Mouse (Mus musculus) ES-Bruce4 (cell line): ENCODE data around the gene 1700001L19Rik. TPM values are rescaled to one million over a fixed set of nuclear protein-coding genes. Genes with fewer than 3 reads are reported as not detected.

ENCODE experiments used
- H3K27ac ChIP-seq: 2 replicates; pipeline ENCODE4 v1.5.1; 2012; ENCODE audit warnings: low read length, inconsistent platforms; ENCODE audit not compliant: insufficient read depth
- H3K27me3 ChIP-seq: 2 replicates; pipeline ENCODE4 v1.6.1; 2012; ENCODE audit warnings: mild to moderate bottlenecking, low read length, inconsistent platforms; ENCODE audit not compliant: control insufficient read depth, poor library complexity, insufficient read depth, severe bottlenecking
- H3K36me3 ChIP-seq: 2 replicates; pipeline ENCODE4 v1.6.1; 2012; ENCODE audit warnings: inconsistent platforms, mild to moderate bottlenecking, low read length, moderate library complexity; ENCODE audit not compliant: control insufficient read depth, poor library complexity, insufficient read depth, severe bottlenecking
- H3K4me1 ChIP-seq: one replicate; pipeline ENCODE4 v1.8.1; 2011; ENCODE audit warnings: low read length; ENCODE audit not compliant: control insufficient read depth, insufficient read depth
- H3K4me3 ChIP-seq: 2 replicates; pipeline ENCODE4 v1.5.1; 2011; ENCODE audit warnings: low read depth, mild to moderate bottlenecking, low read length
- H3K9ac ChIP-seq: 2 replicates; pipeline ENCODE4 v1.6.1; 2012; ENCODE audit warnings: low read depth, mild to moderate bottlenecking, inconsistent platforms; ENCODE audit not compliant: poor library complexity, severe bottlenecking
- H3K9me3 ChIP-seq: replicated peaks from 2 replicates; pipeline ENCODE4 v1.6.1; 2012; ENCODE audit warnings: mild to moderate bottlenecking, low read length, inconsistent platforms; ENCODE audit not compliant: control insufficient read depth, poor library complexity, insufficient read depth, severe bottlenecking
- CTCF ChIP-seq: IDR thresholded peaks from one replicate; pipeline ENCODE4 v1.8.1; 2011; ENCODE audit warnings: low read depth, low read length
- EP300 ChIP-seq: IDR thresholded peaks from 2 replicates; pipeline ENCODE4 v1.6.1; 2011; ENCODE audit warnings: low read depth, low read length; ENCODE audit not compliant: insufficient read depth
- POLR2A ChIP-seq: IDR thresholded peaks from one replicate; pipeline ENCODE4 v1.8.1; 2011; ENCODE audit warnings: low read length; ENCODE audit not compliant: insufficient read depth
- polyA plus RNA-seq: library from polyadenylated mRNA; stranded (reverse); fragments of >200 nt; gene quantifications from 2 replicates; pipeline ENCODE4 v1.2.4, GENCODE M21; 2011; ENCODE audit warnings: low read depth; ENCODE audit not compliant: missing spikeins, insufficient read depth, insufficient read length

Gene 1700001L19Rik
- polyA plus RNA-seq, 1 experiment = not detected

DNA sequence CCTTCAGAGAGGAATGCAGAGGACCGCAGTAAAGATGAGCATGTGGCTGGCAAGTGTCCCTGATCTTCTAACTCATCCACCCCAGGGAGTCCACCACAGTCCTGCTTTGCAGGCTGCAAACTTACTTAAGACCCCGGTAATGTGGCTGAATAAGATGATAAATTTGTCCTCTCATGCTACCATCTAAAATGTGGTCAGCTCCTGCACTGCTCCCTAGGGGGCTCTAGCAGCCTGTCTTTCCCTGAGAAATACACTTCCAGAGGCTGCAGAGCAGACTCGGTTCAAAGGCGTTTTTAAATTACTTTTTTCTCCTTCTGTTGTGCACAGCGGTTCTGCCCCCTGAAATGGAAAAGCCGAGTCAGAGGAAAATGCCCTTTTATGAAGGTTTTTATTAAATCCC is 4.0 kb downstream of the 1700001L19Rik start:
- Histone ChIP-seq H3K4me1 (no peaks in the 10 kb centered on the region), H3K27me3 (no peaks in the 10 kb centered on the region), H3K36me3 (no peaks in the 10 kb centered on the region), H3K4me3 (no peak overlapping the region), H3K9me3 (no peaks in the 10 kb centered on the region), H3K27ac (no peak overlapping the region), H3K9ac (no peak overlapping the region)
- TF ChIP-seq EP300 (no peak), CTCF (peak; percentile 38)

- Histone ChIP-seq H3K9me3 (no peaks in the 10 kb centered on the region), H3K27me3 (no peaks in the 10 kb centered on the region), H3K27ac (no peak overlapping the region), H3K4me3 (no peak overlapping the region), H3K4me1 (no peaks in the 10 kb centered on the region), H3K9ac (no peak overlapping the region), H3K36me3 (no peaks in the 10 kb centered on the region)
- TF ChIP-seq POLR2A = no peak
- TF ChIP-seq CTCF = no peak
- no peak for TF ChIP-seq EP300
Measured at GRCm38 (mm10) chr13:68603085-68603484, 5.9 kb downstream of the 1700001L19Rik start.

DNA sequence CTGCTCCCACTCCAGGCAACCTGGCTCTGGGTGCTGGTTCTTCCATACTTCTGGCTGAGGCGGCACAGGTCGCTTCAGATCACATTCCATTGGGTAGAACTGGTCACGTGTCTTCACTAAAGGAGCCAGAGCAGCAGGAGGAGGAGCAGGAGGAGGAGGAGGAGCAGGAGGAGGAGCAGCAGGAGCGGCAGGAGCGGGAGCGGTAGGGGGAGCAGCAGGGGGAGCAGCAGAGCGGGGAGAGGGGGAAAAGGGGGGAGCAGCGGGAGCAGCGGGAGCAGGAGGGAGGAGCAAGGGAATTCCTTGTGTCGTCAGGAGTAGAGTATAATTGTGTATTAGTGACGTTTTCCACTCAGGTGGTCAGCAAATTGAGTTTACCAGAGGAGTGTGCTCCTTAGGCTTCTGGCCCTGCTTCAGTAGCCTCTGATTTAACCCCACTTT is 8.5 kb downstream of the 1700001L19Rik start:
- Histone ChIP-seq H3K9me3 (no peaks in the 10 kb centered on the region), H3K4me3 (0 out of 2 replicates have a peak overlapping the region, but pooled peaks have one; percentile 26), H3K4me1 (no peaks in the 10 kb centered on the region), H3K9ac (no peak overlapping the region), H3K36me3 (no peaks in the 10 kb centered on the region), H3K27me3 (no peaks in the 10 kb centered on the region), H3K27ac (no peak overlapping the region)
- TF ChIP-seq POLR2A (no peak), EP300 (no peak), CTCF (no peak)

DNA sequence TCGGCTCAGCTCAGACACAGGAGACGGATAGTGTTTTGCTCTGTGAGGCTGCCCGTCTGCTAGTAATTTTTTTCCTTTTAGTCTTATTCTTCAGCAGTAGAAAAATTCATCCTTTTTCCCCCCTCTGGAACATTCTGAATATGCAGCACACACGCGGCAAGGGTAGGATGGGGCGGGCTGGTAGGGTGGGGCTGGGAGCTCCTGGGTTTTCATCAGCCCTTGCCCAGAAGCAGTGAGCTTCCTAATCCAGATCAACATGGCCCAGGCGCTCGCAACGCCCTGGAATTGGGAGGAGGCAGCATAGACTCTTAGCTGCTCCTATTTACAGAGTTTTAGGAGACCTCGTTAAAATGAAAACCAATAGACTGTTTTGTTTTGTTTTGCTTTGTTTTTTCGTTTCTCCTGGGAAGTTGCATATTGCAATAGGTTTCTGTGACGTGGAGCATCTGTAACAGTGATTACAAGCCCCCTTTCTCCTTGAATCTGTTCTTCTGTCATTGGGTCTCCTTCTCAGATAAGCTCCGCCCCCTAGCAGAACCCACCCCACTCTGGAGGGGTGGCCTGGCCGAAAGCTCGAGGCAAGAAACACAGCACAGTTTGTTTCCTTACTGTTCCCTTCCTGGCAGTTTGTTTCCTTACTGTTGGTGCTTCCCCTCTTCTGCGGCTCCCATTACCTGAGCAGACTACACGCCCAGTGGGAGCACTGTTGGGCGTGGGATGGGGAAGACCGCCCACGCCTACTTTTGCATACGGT is 10.6 kb downstream of the 1700001L19Rik start:
- TF ChIP-seq CTCF (no peak), POLR2A (no peak)
- no peaks in the 10 kb centered on the region for H3K27me3 ChIP-seq
- no peaks in the 10 kb centered on the region for H3K36me3 ChIP-seq
- no peaks in the 10 kb centered on the region for H3K9me3 ChIP-seq
- no peaks in the 10 kb centered on the region for H3K4me1 ChIP-seq
- no peak overlapping the region for H3K27ac ChIP-seq
- no peak overlapping the region for H3K4me3 ChIP-seq
- H3K9ac ChIP-seq = no peak overlapping the region

- H3K4me1 ChIP-seq = no peaks in the 10 kb centered on the region
- no peaks in the 10 kb centered on the region for H3K27me3 ChIP-seq
- H3K9ac ChIP-seq = no peak overlapping the region
- no peak overlapping the region for H3K27ac ChIP-seq
- H3K9me3 ChIP-seq = no peaks in the 10 kb centered on the region
- TF ChIP-seq POLR2A = no peak
- no peak for TF ChIP-seq CTCF
- TF ChIP-seq EP300 = no peak
- H3K36me3 ChIP-seq = no peaks in the 10 kb centered on the region
- no peak overlapping the region for H3K4me3 ChIP-seq
Measured at GRCm38 (mm10) chr13:68622792-68623191, 25.6 kb downstream of the 1700001L19Rik start.

DNA sequence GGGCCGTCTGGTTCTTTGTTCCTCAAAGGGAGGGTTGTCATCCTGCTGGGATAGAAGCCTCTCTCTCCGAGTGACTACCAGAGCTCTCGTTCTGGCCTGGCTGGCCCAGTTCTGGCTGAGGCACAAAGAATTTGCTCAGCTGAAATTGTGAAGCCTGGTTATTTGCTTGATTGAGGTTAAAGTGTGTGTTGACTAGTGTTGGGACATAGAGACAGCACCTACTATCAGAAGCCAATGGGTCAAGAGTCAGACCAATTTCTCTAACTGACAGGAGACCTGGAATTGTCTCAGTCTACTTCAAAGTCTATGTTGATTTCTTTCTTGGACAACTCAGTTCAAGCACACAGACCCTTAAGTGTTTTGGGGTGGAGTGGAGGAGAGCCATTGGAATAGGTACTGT is 29.8 kb downstream of the 1700001L19Rik start:
- H3K27me3 ChIP-seq = no peaks in the 10 kb centered on the region
- TF ChIP-seq POLR2A (no peak), CTCF (no peak), EP300 (no peak)
- H3K27ac ChIP-seq = no peak overlapping the region
- no peaks in the 10 kb centered on the region for H3K36me3 ChIP-seq
- no peak overlapping the region for H3K4me3 ChIP-seq
- no peaks in the 10 kb centered on the region for H3K9me3 ChIP-seq
- no peaks in the 10 kb centered on the region for H3K4me1 ChIP-seq
- H3K9ac ChIP-seq = no peak overlapping the region
